Mouse (Mus musculus) kidney, postnatal 0 days (tissue): Measurements from ENCODE around the gene Atp6v0b. TPM values are rescaled to one million over a fixed set of nuclear protein-coding genes. Genes with fewer than 3 reads are reported as not detected.

Experiments used
- ATAC-seq: fragments of 200-750 bp; cut with Nextera tagmentation; replicated peaks from 2 replicates; pipeline ENCODE4 v1.8.0; 2017; ENCODE audit warnings: low read depth, moderate number of reproducible peaks, moderate TSS enrichment, moderate library complexity; ENCODE audit not compliant: low FRiP score
- DNase-seq: peaks from one replicate; pipeline ENCODE4 v3.0.0-alpha.2; 2016; ENCODE audit warnings: low spot score
- H3K27ac ChIP-seq: fragments of 300-500 bp; sonication (generic); 2 replicates; pipeline ENCODE4 v1.5.1; 2014; ENCODE audit warnings: mild to moderate bottlenecking
- H3K27me3 ChIP-seq: fragments of 300-500 bp; sonication (generic); 2 replicates; pipeline ENCODE4 v1.6.1; 2014; ENCODE audit warnings: low read length, mixed read lengths; ENCODE audit not compliant: insufficient read depth
- H3K36me3 ChIP-seq: fragments of 300-500 bp; sonication (generic); 2 replicates; pipeline ENCODE4 v1.6.1; 2014; ENCODE audit warnings: low read length, mixed read lengths; ENCODE audit not compliant: insufficient read depth
- H3K4me1 ChIP-seq: fragments of 300-500 bp; sonication (generic); replicated peaks from 2 replicates; pipeline ENCODE4 v1.6.1; 2014; ENCODE audit warnings: antibody characterized with exemption, low read length, mixed read lengths; ENCODE audit not compliant: insufficient read depth
- H3K4me2 ChIP-seq: fragments of 300-500 bp; sonication (generic); 2 replicates; pipeline ENCODE4 v1.6.1; 2014; ENCODE audit warnings: mild to moderate bottlenecking, low read length, moderate library complexity, mixed read lengths
- H3K4me3 ChIP-seq: fragments of 300-500 bp; sonication (generic); replicated peaks from 2 replicates; pipeline ENCODE4 v1.5.1; 2014; ENCODE audit warnings: low read depth, low read length
- H3K9ac ChIP-seq: fragments of 300-500 bp; sonication (generic); 2 replicates; pipeline ENCODE4 v1.6.1; 2014; ENCODE audit warnings: low read depth, low read length
- H3K9me3 ChIP-seq: fragments of 300-500 bp; sonication (generic); replicated peaks from 2 replicates; pipeline ENCODE4 v1.6.1; 2016; ENCODE audit warnings: low read length, inconsistent platforms, mixed read lengths
- CTCF ChIP-seq: IDR thresholded peaks from 2 replicates; pipeline ENCODE4 v1.5.1; 2016; ENCODE audit warnings: antibody characterized with exemption, low read depth, mild to moderate bottlenecking, moderate library complexity
- WGBS: fragments of 180-500 bp; shearing (Covaris S2); extraction: QIAGEN DNeasy Blood & Tissue Kit; methylation state at CpG from one replicate; pipeline ENCODE4 v1.1.7; 2014; 5-methylcytosine and 5-hydroxymethylcytosine counted together
- polyA plus RNA-seq: library from polyadenylated mRNA; unstranded; fragments of >200 nt; fragmentation: Nextera tagmentation; extraction: Ambion mirVana; gene quantifications from 2 replicates; pipeline ENCODE4 v1.2.1, GENCODE M21; 2015

Gene Atp6v0b
- polyA plus RNA-seq, 1 experiment from 2014 or later, result 374 TPM

GRCm38 (mm10) chr4:117849063-117849462, 38.1 kb downstream of the Atp6v0b start:
- TF ChIP-seq CTCF, result no peak
- no peaks in the 10 kb centered on the region for H3K9me3 ChIP-seq
- no peak overlapping the region for H3K9ac ChIP-seq
- H3K27ac ChIP-seq, result no peak overlapping the region
- no peak overlapping the region for H3K4me3 ChIP-seq
- no peak overlapping the region for H3K4me2 ChIP-seq
- H3K4me1 ChIP-seq, result no peaks in the 10 kb centered on the region
- ATAC-seq (no peak), DNase-seq (no peak)
- 55% methylated on average over 17 of the region's 17 CpGs for WGBS
- H3K36me3 ChIP-seq, result no peaks in the 10 kb centered on the region
- no peaks in the 10 kb centered on the region for H3K27me3 ChIP-seq

- Histone ChIP-seq H3K4me1 (no peaks in the 10 kb centered on the region), H3K9ac (no peak overlapping the region), H3K36me3 (no peaks in the 10 kb centered on the region), H3K4me2 (no peak overlapping the region), H3K27me3 (no peaks in the 10 kb centered on the region), H3K27ac (no peak overlapping the region), H3K9me3 (no peaks in the 10 kb centered on the region), H3K4me3 (no peak overlapping the region)
- TF ChIP-seq CTCF, result no peak
- no peak for ATAC-seq
- no peak for DNase-seq
- WGBS, result 30% methylated on average over 2 of the region's 2 CpGs
These were observed 40.1 kb downstream of the Atp6v0b start for GRCm38 (mm10) chr4:117847011-117847410.

- WGBS, result 97% methylated on average over 4 of the region's 4 CpGs
- no peaks in the 10 kb centered on the region for H3K36me3 ChIP-seq
- no peak overlapping the region for H3K4me2 ChIP-seq
- H3K9me3 ChIP-seq, result no peaks in the 10 kb centered on the region
- no peak overlapping the region for H3K4me3 ChIP-seq
- no peaks in the 10 kb centered on the region for H3K4me1 ChIP-seq
- no peak for ATAC-seq
- DNase-seq, result no peak
- no peak overlapping the region for H3K9ac ChIP-seq
- no peak overlapping the region for H3K27ac ChIP-seq
- TF ChIP-seq CTCF, result no peak
- no peaks in the 10 kb centered on the region for H3K27me3 ChIP-seq
These were observed 40.9 kb downstream of the Atp6v0b start for GRCm38 (mm10) chr4:117846261-117846660.

GRCm38 (mm10) chr4:117845316-117845715, 41.8 kb downstream of the Atp6v0b start:
- DNase-seq (peak; percentile 29), ATAC-seq (no peak)
- Histone ChIP-seq H3K9me3 (no peaks in the 10 kb centered on the region), H3K36me3 (no peaks in the 10 kb centered on the region), H3K9ac (no peak overlapping the region), H3K4me2 (no peak overlapping the region), H3K27me3 (no peaks in the 10 kb centered on the region), H3K27ac (no peak overlapping the region), H3K4me3 (no peak overlapping the region), H3K4me1 (no peaks in the 10 kb centered on the region)
- no peak for TF ChIP-seq CTCF
- WGBS, result 47% methylated on average over 11 of the region's 11 CpGs

GRCm38 (mm10) chr4:117844467-117844866, 42.7 kb downstream of the Atp6v0b start:
- no peak for TF ChIP-seq CTCF
- ATAC-seq (no peak), DNase-seq (peak; percentile 44)
- H3K9ac ChIP-seq, result no peak overlapping the region
- H3K27ac ChIP-seq, result no peak overlapping the region
- no peaks in the 10 kb centered on the region for H3K36me3 ChIP-seq
- WGBS, result 55% methylated on average over 5 of the region's 5 CpGs
- H3K4me3 ChIP-seq, result no peak overlapping the region
- H3K4me1 ChIP-seq, result peaks cover 2% of the 10 kb centered on the region; the same call in 1 of the 2 replicates
- H3K9me3 ChIP-seq, result no peaks in the 10 kb centered on the region
- no peaks in the 10 kb centered on the region for H3K27me3 ChIP-seq
- H3K4me2 ChIP-seq, result no peak overlapping the region

GRCm38 (mm10) chr4:117843101-117843500, 44.0 kb downstream of the Atp6v0b start:
- ATAC-seq (no peak), DNase-seq (no peak)
- 91% methylated on average over 5 of the region's 5 CpGs for WGBS
- no peak overlapping the region for H3K9ac ChIP-seq
- H3K9me3 ChIP-seq, result no peaks in the 10 kb centered on the region
- no peak overlapping the region for H3K4me3 ChIP-seq
- H3K27ac ChIP-seq, result no peak overlapping the region
- no peaks in the 10 kb centered on the region for H3K27me3 ChIP-seq
- H3K4me2 ChIP-seq, result no peak overlapping the region
- no peak for TF ChIP-seq CTCF
- H3K36me3 ChIP-seq, result no peaks in the 10 kb centered on the region
- peaks cover 3% of the 10 kb centered on the region; the same call in 1 of the 2 replicates for H3K4me1 ChIP-seq

GRCm38 (mm10) chr4:117841566-117841965, 45.6 kb downstream of the Atp6v0b start:
- Histone ChIP-seq H3K4me1 (peaks cover 9% of the 10 kb centered on the region; the same call in 1 of the 2 replicates), H3K27me3 (no peaks in the 10 kb centered on the region), H3K4me2 (no peak overlapping the region), H3K9me3 (no peaks in the 10 kb centered on the region), H3K27ac (no peak overlapping the region), H3K36me3 (no peaks in the 10 kb centered on the region), H3K4me3 (no peak overlapping the region), H3K9ac (no peak overlapping the region)
- 48% methylated on average over 3 of the region's 3 CpGs for WGBS
- ATAC-seq (no peak), DNase-seq (no peak)
- no peak for TF ChIP-seq CTCF
